Mouse (Mus musculus) C2C12 (cell line): ENCODE data around the gene Adcy7. TPM values are rescaled to one million over a fixed set of nuclear protein-coding genes. Genes with fewer than 3 reads are reported as not detected.

Experiments
- H3K27me3 ChIP-seq: one replicate; pipeline ENCODE4 v1.6.1; 2011; ENCODE audit not compliant: control insufficient read depth, insufficient read depth, insufficient read length
- H3K36me3 ChIP-seq: one replicate; pipeline ENCODE4 v1.6.1; 2011; ENCODE audit not compliant: control insufficient read depth, insufficient read depth
- H3K4me3 ChIP-seq: one replicate; pipeline ENCODE4 v1.5.1; 2011; ENCODE audit warnings: mild to moderate bottlenecking, control low read depth; ENCODE audit not compliant: poor library complexity, insufficient read depth, severe bottlenecking
- H3K79me2 ChIP-seq: one replicate; pipeline ENCODE4 v1.6.1; 2011; ENCODE audit not compliant: control insufficient read depth, insufficient read depth
- H3K79me3 ChIP-seq: one replicate; pipeline ENCODE4 v1.6.1; 2011; ENCODE audit warnings: low read depth, control low read depth
- H3ac ChIP-seq: one replicate; pipeline ENCODE3; 2011; ENCODE audit warnings: low read depth; ENCODE audit not compliant: control insufficient read depth, insufficient read length
- CEBPB ChIP-seq: IDR thresholded peaks from one replicate; pipeline ENCODE4 v1.6.1; 2011; ENCODE audit warnings: low read depth, mild to moderate bottlenecking, control low read depth, moderate library complexity
- CTCF ChIP-seq: IDR thresholded peaks from one replicate; pipeline ENCODE4 v1.5.1; 2011; ENCODE audit not compliant: control insufficient read depth, insufficient read depth, insufficient read length
- FOSL1 ChIP-seq: IDR thresholded peaks from one replicate; pipeline ENCODE4 v1.8.0; 2011; ENCODE audit warnings: mild to moderate bottlenecking, low read length; ENCODE audit not compliant: poor library complexity, insufficient read depth, severe bottlenecking
- MAX ChIP-seq: IDR thresholded peaks from one replicate; pipeline ENCODE4 v1.6.1; 2011; ENCODE audit warnings: mild to moderate bottlenecking, control low read depth
- MYOD1 ChIP-seq: IDR thresholded peaks from one replicate; pipeline ENCODE4 v1.6.1; 2011; ENCODE audit warnings: low read depth; ENCODE audit not compliant: control insufficient read depth, insufficient read length
- MYOG ChIP-seq: IDR thresholded peaks from one replicate; pipeline ENCODE4 v1.6.1; 2011; ENCODE audit not compliant: control insufficient read depth, insufficient read length; ENCODE audit errors: extremely low read depth
- USF1 ChIP-seq: IDR thresholded peaks from one replicate; pipeline ENCODE4 v1.6.1; 2011; ENCODE audit warnings: low read depth, mild to moderate bottlenecking, control low read depth, moderate library complexity
- polyA plus RNA-seq: library from polyadenylated mRNA; unstranded; fragments of >200 nt; fragmentation: generic; extraction: Trizol; gene quantifications from one replicate; pipeline ENCODE4 v1.2.1, GENCODE M21; 2012; ENCODE audit warnings: missing spikeins

Gene Adcy7
- polyA plus RNA-seq, 1 experiment: 66.9 TPM

DNA sequence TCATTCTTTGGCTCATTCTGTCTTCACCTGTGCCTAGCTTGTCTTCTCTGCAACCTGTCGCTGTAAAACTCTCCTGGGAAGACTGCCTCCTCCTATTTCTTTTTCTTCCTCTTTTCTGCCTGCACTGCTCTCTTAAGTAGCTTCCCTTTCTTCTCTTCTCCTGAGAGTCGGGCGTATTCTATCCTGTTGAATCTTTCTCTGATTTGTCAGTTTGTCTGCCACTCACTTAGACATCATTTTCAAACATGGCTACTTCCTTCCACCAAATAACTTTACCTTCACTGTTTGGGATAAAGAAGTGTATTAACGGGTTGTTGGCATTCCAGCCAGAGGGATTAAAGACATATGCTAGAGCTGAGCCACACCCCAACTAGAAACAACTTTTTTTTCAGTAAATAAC, 69.8 kb downstream of the Adcy7 start:
- Histone ChIP-seq H3ac (no peak overlapping the region), H3K27me3 (no peaks in the 10 kb centered on the region), H3K4me3 (no peak overlapping the region), H3K79me2 (no peaks in the 10 kb centered on the region), H3K36me3 (peaks cover 88% of the 10 kb centered on the region), H3K79me3 (no peaks in the 10 kb centered on the region)
- no peak for TF ChIP-seq FOSL1
- TF ChIP-seq MYOG: no peak
- TF ChIP-seq MAX: no peak
- no peak for TF ChIP-seq CTCF
- no peak for TF ChIP-seq USF1
- no peak for TF ChIP-seq CEBPB
- no peak for TF ChIP-seq MYOD1

DNA sequence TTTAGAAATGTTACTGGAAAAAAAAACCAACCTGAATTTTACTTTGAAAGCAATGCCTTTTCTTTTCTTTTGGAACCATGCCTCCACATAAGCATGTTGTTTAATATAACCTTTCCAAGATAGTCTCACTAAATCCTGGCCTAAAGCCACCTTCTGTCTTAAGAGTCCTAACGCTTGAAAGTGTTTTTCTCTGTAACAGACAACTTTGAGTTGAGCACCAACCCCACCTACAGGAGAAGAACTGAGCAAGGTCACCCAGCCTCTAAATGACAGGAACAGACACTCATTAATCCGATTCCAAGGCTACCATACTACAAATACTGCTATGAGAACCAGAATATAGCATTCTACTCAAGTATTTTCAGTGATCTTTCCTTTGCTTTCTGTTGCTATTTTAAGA, 76.8 kb downstream of the Adcy7 start:
- TF ChIP-seq MAX (no peak), MYOD1 (no peak), CEBPB (no peak), MYOG (no peak), USF1 (no peak), CTCF (no peak), FOSL1 (no peak)
- Histone ChIP-seq H3K36me3 (peaks cover 96% of the 10 kb centered on the region), H3ac (no peak overlapping the region), H3K79me3 (no peaks in the 10 kb centered on the region), H3K27me3 (no peaks in the 10 kb centered on the region), H3K4me3 (no peak overlapping the region), H3K79me2 (no peaks in the 10 kb centered on the region)

DNA sequence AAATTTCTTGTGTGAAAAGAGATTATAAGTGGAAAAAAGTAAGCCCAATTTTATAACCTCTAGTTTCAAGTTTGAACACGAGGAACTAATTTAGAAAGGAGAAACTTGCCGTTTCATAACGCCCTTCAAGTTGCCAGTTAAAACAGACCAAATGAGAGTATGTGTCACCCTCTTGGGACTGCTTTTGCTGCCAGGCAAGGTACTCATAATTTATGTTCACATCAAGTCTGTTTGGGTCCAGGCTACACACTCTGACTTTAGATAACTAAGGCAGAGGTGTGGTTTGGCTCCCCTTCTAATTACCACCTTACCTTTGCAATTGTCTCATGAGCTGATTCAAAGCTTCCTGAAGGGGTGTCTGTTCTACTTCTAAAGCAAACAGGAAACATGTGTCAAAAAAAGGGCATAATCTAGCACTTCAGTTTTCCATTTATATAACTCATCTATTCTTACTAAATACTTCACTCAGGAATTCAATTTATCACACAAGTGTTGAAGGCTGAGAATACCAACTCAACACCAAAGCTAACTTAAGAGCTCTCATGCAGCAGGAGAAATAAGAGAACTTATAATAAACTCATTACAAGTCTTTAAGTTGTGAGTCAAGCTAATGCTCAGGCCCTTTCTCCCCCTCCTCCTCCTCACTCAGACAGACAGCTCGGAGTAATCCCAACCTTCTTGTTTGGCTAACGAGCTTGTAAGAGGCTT, 85.2 kb downstream of the Adcy7 start:
- Histone ChIP-seq H3K36me3 (peaks cover 69% of the 10 kb centered on the region), H3ac (no peak overlapping the region), H3K4me3 (no peak overlapping the region), H3K79me2 (peaks cover 37% of the 10 kb centered on the region), H3K27me3 (no peaks in the 10 kb centered on the region), H3K79me3 (peaks cover 35% of the 10 kb centered on the region)
- no peak for TF ChIP-seq MAX

DNA sequence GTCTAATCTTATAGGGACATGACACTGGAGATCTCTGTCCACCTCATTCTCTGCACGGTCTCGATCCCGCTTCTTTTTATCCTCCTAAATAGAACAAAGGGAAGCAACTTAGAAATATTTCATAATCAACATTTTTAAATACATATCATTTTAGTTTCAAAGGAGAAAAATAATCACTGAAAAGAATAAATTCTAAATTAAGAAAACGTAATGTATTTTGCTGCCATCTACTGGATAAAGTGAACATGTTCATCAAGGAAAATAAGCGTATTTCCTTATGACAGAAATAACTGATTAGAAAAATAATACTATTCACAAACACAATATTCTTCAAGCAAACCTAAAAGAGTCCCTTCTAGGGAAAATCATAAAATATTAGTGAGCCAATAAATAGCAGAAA, 85.7 kb downstream of the Adcy7 start:
- H3K79me3 ChIP-seq: peaks cover 35% of the 10 kb centered on the region
- no peak overlapping the region for H3ac ChIP-seq
- TF ChIP-seq CTCF: no peak
- TF ChIP-seq USF1: no peak
- TF ChIP-seq MYOD1: no peak
- TF ChIP-seq MYOG: no peak
- TF ChIP-seq MAX: no peak
- H3K79me2 ChIP-seq: peaks cover 37% of the 10 kb centered on the region
- H3K4me3 ChIP-seq: no peak overlapping the region
- peaks cover 64% of the 10 kb centered on the region for H3K36me3 ChIP-seq
- no peaks in the 10 kb centered on the region for H3K27me3 ChIP-seq

DNA sequence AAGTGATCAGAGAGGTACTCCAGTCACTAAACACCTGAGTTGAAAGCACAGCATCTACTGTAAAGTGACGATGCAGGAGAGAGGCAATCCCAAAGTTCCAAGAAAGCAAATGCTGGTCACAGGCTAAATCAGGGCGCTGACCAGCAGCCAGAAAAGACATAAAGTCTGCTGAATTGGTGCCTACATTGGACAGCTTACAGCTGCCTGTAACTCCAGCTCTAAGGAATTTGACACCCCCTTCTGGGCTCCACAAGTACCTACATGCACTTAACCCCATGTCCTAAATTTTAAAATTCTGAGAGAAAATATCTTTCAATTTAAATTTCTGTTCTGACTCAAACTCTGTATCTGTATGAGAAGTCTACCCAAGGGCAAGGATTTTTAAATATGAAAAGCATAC, 87.8 kb downstream of the Adcy7 start:
- Histone ChIP-seq H3ac (no peak overlapping the region), H3K79me3 (peaks cover 35% of the 10 kb centered on the region), H3K36me3 (peaks cover 44% of the 10 kb centered on the region), H3K79me2 (peaks cover 37% of the 10 kb centered on the region), H3K27me3 (no peaks in the 10 kb centered on the region), H3K4me3 (no peak overlapping the region)
- TF ChIP-seq MYOD1: no peak
- no peak for TF ChIP-seq MAX

DNA sequence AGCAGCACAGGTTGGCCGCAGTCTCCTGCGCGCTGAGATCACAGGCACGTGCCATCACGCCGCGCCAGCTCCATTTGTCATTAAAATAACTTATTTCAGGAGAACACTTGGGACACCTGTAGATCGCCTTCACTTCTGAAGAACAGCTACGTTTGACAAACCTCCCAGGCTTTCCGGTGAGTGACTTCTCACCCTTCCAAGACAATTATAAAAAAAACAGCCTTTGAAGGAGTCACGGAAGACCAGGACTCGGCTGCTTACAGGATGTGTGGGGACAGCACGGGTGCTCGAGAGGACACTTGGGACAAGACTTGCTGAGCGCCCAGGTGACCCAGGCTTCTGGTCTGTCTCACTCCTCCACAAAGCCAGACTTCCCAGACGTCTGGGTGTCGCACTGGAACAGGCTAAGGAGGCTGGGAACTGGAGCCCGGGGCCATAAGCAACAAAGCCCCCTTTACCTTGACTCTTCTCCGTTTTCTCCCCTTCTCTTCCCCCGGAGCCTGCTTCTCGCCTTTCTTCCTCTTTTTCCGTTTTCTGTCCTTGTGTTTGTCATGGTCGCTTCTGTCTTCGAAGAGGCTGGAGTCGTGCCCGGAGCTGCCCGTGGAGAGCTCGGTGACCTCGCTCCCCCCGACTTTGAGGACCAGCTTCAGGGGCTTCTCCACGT, 89.0 kb downstream of the Adcy7 start:
- H3ac ChIP-seq: peak overlapping the region; percentile 89
- H3K36me3 ChIP-seq: peaks cover 33% of the 10 kb centered on the region
- TF ChIP-seq CTCF (no peak), MYOD1 (no peak), MAX (no peak), FOSL1 (no peak)
- H3K27me3 ChIP-seq: no peaks in the 10 kb centered on the region
- peak overlapping the region; percentile 92 for H3K4me3 ChIP-seq
- peaks cover 35% of the 10 kb centered on the region for H3K79me3 ChIP-seq
- H3K79me2 ChIP-seq: peaks cover 37% of the 10 kb centered on the region
